ENCODE assay signal across 15 mouse cellular contexts in genomic region chr11:76336224-76336623, GRCm38 (mm10).
"Had no signal": no experiment of that assay in that cellular context is flagged by ENCODE, and none has a peak within 500 bp of the region (broad histone marks: within the 10 kb centered on the region; RNA-seq: fewer than 3 reads in every experiment).

No protein-coding gene starts in this region.

- H3K9ac ChIP-seq: liver, embryonic 13.5 days; liver, embryonic 15.5 days; liver, postnatal 0 days; lung, embryonic 14.5 days; midbrain, embryonic 13.5 days; midbrain, embryonic 15.5 days; neural tube, embryonic 12.5 days had no signal

- H3K27me3 ChIP-seq: liver, embryonic 13.5 days; liver, embryonic 15.5 days; midbrain, embryonic 13.5 days; midbrain, embryonic 15.5 days; neural tube, embryonic 12.5 days had no signal

- H3K9me3 ChIP-seq: liver, embryonic 13.5 days; liver, embryonic 15.5 days; megakaryocyte, embryonic 14.5 days; midbrain, embryonic 13.5 days; midbrain, embryonic 15.5 days; neural tube, embryonic 12.5 days had no signal

- DNase-seq: liver, embryonic 13.5 days; liver, postnatal 0 days; lung, embryonic 14.5 days; lung, postnatal 10 days; lung, postnatal 4 days; right cerebral cortex, postnatal 14 days; thymus, adult 2 months; thymus, postnatal 25 days; thymus, postnatal 4 days had no signal

- ATAC-seq: liver, postnatal 0 days; midbrain, embryonic 13.5 days; midbrain, embryonic 15.5 days had no signal

- H3K36me3 ChIP-seq: liver, embryonic 13.5 days; liver, embryonic 15.5 days; midbrain, embryonic 13.5 days; midbrain, embryonic 15.5 days; neural tube, embryonic 12.5 days had no signal

- H3K27ac ChIP-seq: liver, embryonic 13.5 days; liver, embryonic 15.5 days; midbrain, embryonic 13.5 days; midbrain, embryonic 15.5 days; neural tube, embryonic 12.5 days had no signal

- H3K4me2 ChIP-seq: liver, embryonic 13.5 days; liver, embryonic 15.5 days; lung, embryonic 14.5 days; midbrain, embryonic 11.5 days; midbrain, embryonic 13.5 days; midbrain, embryonic 15.5 days; neural tube, embryonic 12.5 days had no signal

- H3K4me3 ChIP-seq: liver, embryonic 13.5 days; liver, embryonic 15.5 days; megakaryocyte, embryonic 14.5 days; midbrain, embryonic 13.5 days; midbrain, embryonic 15.5 days; neural tube, embryonic 12.5 days had no signal
